Mouse (Mus musculus) neural tube, embryonic 13.5 days (tissue): ENCODE data around the gene Hist1h2bl. TPM values are rescaled to one million over a fixed set of nuclear protein-coding genes. Genes with fewer than 3 reads are reported as not detected.
"Not testable (repeated sequence)": the region's sequence is repeated elsewhere in the genome, so short reads cannot be mapped to it uniquely, and the experiment has no call there.

Source experiments
- ATAC-seq: fragments of 200-750 bp; cut with Nextera tagmentation; 2 replicates; pipeline ENCODE4 v1.8.0; 2017; ENCODE audit warnings: low read depth, mild to moderate bottlenecking, moderate TSS enrichment, moderate library complexity
- H3K27ac ChIP-seq: fragments of 300-500 bp; sonication (generic); replicated peaks from 2 replicates; pipeline ENCODE4 v1.5.1; 2015; ENCODE audit warnings: moderate library complexity, mild to moderate bottlenecking, inconsistent platforms
- H3K27me3 ChIP-seq: fragments of 300-500 bp; sonication (generic); 2 replicates; pipeline ENCODE4 v1.6.1; 2015; ENCODE audit warnings: mild to moderate bottlenecking, inconsistent platforms
- H3K36me3 ChIP-seq: fragments of 300-500 bp; sonication (generic); 2 replicates; pipeline ENCODE4 v1.6.1; 2015; ENCODE audit warnings: mild to moderate bottlenecking, inconsistent platforms
- H3K4me1 ChIP-seq: fragments of 300-500 bp; sonication (generic); replicated peaks from 2 replicates; pipeline ENCODE4 v1.6.1; 2015; ENCODE audit warnings: inconsistent platforms
- H3K4me2 ChIP-seq: fragments of 300-500 bp; sonication (generic); 2 replicates; pipeline ENCODE4 v1.6.1; 2015; ENCODE audit warnings: inconsistent platforms, mild to moderate bottlenecking, moderate library complexity
- H3K4me3 ChIP-seq: fragments of 300-500 bp; sonication (generic); 2 replicates; pipeline ENCODE4 v1.5.1; 2015; ENCODE audit warnings: mild to moderate bottlenecking, inconsistent platforms
- H3K9ac ChIP-seq: fragments of 300-500 bp; sonication (generic); 2 replicates; pipeline ENCODE4 v1.6.1; 2015; ENCODE audit warnings: moderate library complexity, mild to moderate bottlenecking, inconsistent platforms
- H3K9me3 ChIP-seq: fragments of 300-500 bp; sonication (generic); 2 replicates; pipeline ENCODE4 v1.6.1; 2016; ENCODE audit warnings: inconsistent platforms
- WGBS: fragments of 180-500 bp; shearing (Covaris S2); methylation state at CpG from one replicate; pipeline ENCODE4 v1.1.7; 2015; 5-methylcytosine and 5-hydroxymethylcytosine counted together
- polyA plus RNA-seq: library from polyadenylated mRNA; unstranded; fragments of >200 nt; fragmentation: Nextera tagmentation; extraction: Ambion mirVana; gene quantifications from 2 replicates; pipeline ENCODE4 v1.2.1, GENCODE M21; 2015

Gene Hist1h2bl
- polyA plus RNA-seq, 1 experiment from 2014 or later = 1.5 TPM

- no peaks in the 10 kb centered on the region for H3K36me3 ChIP-seq
- peak overlapping the region; percentile 42 for H3K4me3 ChIP-seq
- H3K4me1 ChIP-seq = peaks cover 49% of the 10 kb centered on the region
- H3K4me2 ChIP-seq = peak overlapping the region; percentile 67
- no peak for ATAC-seq
- no peaks in the 10 kb centered on the region for H3K27me3 ChIP-seq
- H3K9ac ChIP-seq = peak overlapping the region; percentile 79
- H3K9me3 ChIP-seq = no peaks in the 10 kb centered on the region
- peak overlapping the region; percentile 82 for H3K27ac ChIP-seq
- 60% methylated on average over 4 of the region's 4 CpGs for WGBS
Observed at GRCm38 (mm10) chr13:21718381-21719080, 2.6 kb upstream of the Hist1h2bl start.

- Histone ChIP-seq H3K4me3 (peak within 1 kb of the TSS; percentile 42), H3K9ac (peak within 1 kb of the TSS; percentile 79), H3K4me2 (peak within 1 kb of the TSS; percentile 67), H3K27ac (peak within 1 kb of the TSS; percentile 90), H3K4me1 (peaks cover 44% of the 10 kb centered on the region)
- not testable (repeated sequence) for H3K27me3 ChIP-seq, H3K36me3 ChIP-seq, H3K9me3 ChIP-seq
- under 1% methylated on average over 28 of the region's 56 CpGs for WGBS
- ATAC-seq = peak; percentile 47
Observed at GRCm38 (mm10) chr13:21717397-21718357, 1.7 kb upstream of the Hist1h2bl start, which contains the start of gene Hist1h3h. TSS of gene Hist1h3h (plus strand) at chr13:21717659.

- H3K4me1 ChIP-seq = peaks cover 40% of the 10 kb centered on the region
- H3K36me3 ChIP-seq, H3K9me3 ChIP-seq, H3K27me3 ChIP-seq: not testable (repeated sequence)
- peak overlapping the region; percentile 72 for H3K9ac ChIP-seq
- H3K4me2 ChIP-seq = peak overlapping the region; percentile 67
- ATAC-seq = peak; percentile 24; the same call in 1 of the 2 replicates
- 0% methylated on average over 9 of the region's 38 CpGs for WGBS
- peak overlapping the region; percentile 42 for H3K4me3 ChIP-seq
- peak overlapping the region; percentile 90 for H3K27ac ChIP-seq
Observed at GRCm38 (mm10) chr13:21716540-21717391, 823 bp upstream of the Hist1h2bl start.

GRCm38 (mm10) chr13:21715131-21715863 lies 646 bp downstream of the Hist1h2bl start:
- Histone ChIP-seq H3K9me3 (no peaks in the 10 kb centered on the region), H3K36me3 (no peaks in the 10 kb centered on the region), H3K4me2 (peak overlapping the region; percentile 67), H3K27me3 (no peaks in the 10 kb centered on the region), H3K27ac (peak overlapping the region; percentile 90), H3K4me1 (peaks cover 39% of the 10 kb centered on the region), H3K4me3 (peak overlapping the region; percentile 42), H3K9ac (peak overlapping the region; percentile 64)
- WGBS = 2% methylated on average over 22 of the region's 22 CpGs
- ATAC-seq = peak; percentile 8; the same call in 1 of the 2 replicates

- Histone ChIP-seq H3K9me3 (no peaks in the 10 kb centered on the region), H3K4me3 (peak overlapping the region; percentile 42), H3K27me3 (no peaks in the 10 kb centered on the region), H3K4me2 (peak overlapping the region; percentile 67), H3K4me1 (peaks cover 35% of the 10 kb centered on the region), H3K9ac (peak overlapping the region; percentile 64), H3K36me3 (no peaks in the 10 kb centered on the region), H3K27ac (0 out of 2 replicates have a peak overlapping the region, but pooled peaks have one; percentile 90)
- 1% methylated on average over 7 of the region's 7 CpGs for WGBS
- no peak for ATAC-seq
Observed at GRCm38 (mm10) chr13:21714725-21715124, 1.2 kb downstream of the Hist1h2bl start.

GRCm38 (mm10) chr13:21711698-21712097 lies 4.2 kb downstream of the Hist1h2bl start:
- Histone ChIP-seq H3K27ac (no peak overlapping the region), H3K4me2 (peak overlapping the region; percentile 68), H3K4me1 (peaks cover 18% of the 10 kb centered on the region), H3K4me3 (peak overlapping the region; percentile 59), H3K9me3 (no peaks in the 10 kb centered on the region), H3K36me3 (no peaks in the 10 kb centered on the region), H3K27me3 (no peaks in the 10 kb centered on the region), H3K9ac (peak overlapping the region; percentile 55)
- ATAC-seq = no peak
- 28% methylated on average over 4 of the region's 4 CpGs for WGBS

- Histone ChIP-seq H3K4me3 (peak overlapping the region; percentile 59), H3K9ac (peak overlapping the region; percentile 55), H3K27me3 (no peaks in the 10 kb centered on the region), H3K27ac (no peak overlapping the region), H3K4me1 (peaks cover 18% of the 10 kb centered on the region), H3K9me3 (no peaks in the 10 kb centered on the region), H3K36me3 (no peaks in the 10 kb centered on the region), H3K4me2 (peak overlapping the region; percentile 68)
- peak; percentile 80 for ATAC-seq
- 2% methylated on average over 22 of the region's 22 CpGs for WGBS
Observed at GRCm38 (mm10) chr13:21710821-21711525, 5.0 kb downstream of the Hist1h2bl start.

GRCm38 (mm10) chr13:21710031-21710711 lies 5.8 kb downstream of the Hist1h2bl start:
- peak; percentile 86 for ATAC-seq
- peak overlapping the region; percentile 59 for H3K4me3 ChIP-seq
- H3K27me3 ChIP-seq = no peaks in the 10 kb centered on the region
- H3K27ac ChIP-seq = peak overlapping the region; percentile 73
- under 1% methylated on average over 32 of the region's 32 CpGs for WGBS
- peak overlapping the region; percentile 72 for H3K9ac ChIP-seq
- no peaks in the 10 kb centered on the region for H3K36me3 ChIP-seq
- H3K4me1 ChIP-seq = peaks cover 13% of the 10 kb centered on the region
- no peaks in the 10 kb centered on the region for H3K9me3 ChIP-seq
- H3K4me2 ChIP-seq = peak overlapping the region; percentile 68

- ATAC-seq = no peak
- WGBS = 75% methylated on average over 4 of the region's 4 CpGs
- no peak overlapping the region for H3K4me2 ChIP-seq
- no peaks in the 10 kb centered on the region for H3K9me3 ChIP-seq
- H3K4me3 ChIP-seq = no peak overlapping the region
- no peak overlapping the region for H3K9ac ChIP-seq
- no peaks in the 10 kb centered on the region for H3K36me3 ChIP-seq
- no peaks in the 10 kb centered on the region for H3K27me3 ChIP-seq
- no peak overlapping the region for H3K27ac ChIP-seq
- H3K4me1 ChIP-seq = peaks cover 7% of the 10 kb centered on the region; the same call in 1 of the 2 replicates
Observed at GRCm38 (mm10) chr13:21706669-21707068, 9.3 kb downstream of the Hist1h2bl start.

- Histone ChIP-seq H3K4me3 (no peak within 1 kb of the TSS), H3K36me3 (no peaks in the 10 kb centered on the region), H3K4me1 (no peaks in the 10 kb centered on the region), H3K9ac (no peak within 1 kb of the TSS), H3K27me3 (no peaks in the 10 kb centered on the region), H3K4me2 (no peak within 1 kb of the TSS), H3K27ac (no peak within 1 kb of the TSS), H3K9me3 (no peaks in the 10 kb centered on the region)
- ATAC-seq = no peak
Observed at GRCm38 (mm10) chr13:21697811-21698210, 18.1 kb downstream of the Hist1h2bl start, which contains the start of gene Olfr1359. TSS of gene Olfr1359 (plus strand) at chr13:21698111.
